Mouse (Mus musculus) heart, postnatal 0 days (tissue): ENCODE data around the gene Dennd5b. TPM values are rescaled to one million over a fixed set of nuclear protein-coding genes. Genes with fewer than 3 reads are reported as not detected.

Experiments
- ATAC-seq: fragments of 200-750 bp; cut with Nextera tagmentation; 2 replicates; pipeline ENCODE4 v1.8.0; 2017; ENCODE audit warnings: low read depth, moderate number of reproducible peaks, moderate library complexity; ENCODE audit not compliant: insufficient read depth
- DNase-seq: peaks from one replicate; pipeline ENCODE4 v3.0.0-alpha.2; 2016; ENCODE audit warnings: low spot score
- H3K27ac ChIP-seq: fragments of 300-500 bp; sonication (generic); 2 replicates; pipeline ENCODE4 v1.5.1; 2014; ENCODE audit warnings: low read depth, mild to moderate bottlenecking
- H3K27me3 ChIP-seq: fragments of 300-500 bp; sonication (generic); 2 replicates; pipeline ENCODE4 v1.6.1; 2014; ENCODE audit warnings: low read length, mixed read lengths; ENCODE audit not compliant: control insufficient read depth, insufficient read depth
- H3K36me3 ChIP-seq: fragments of 300-500 bp; sonication (generic); replicated peaks from 2 replicates; pipeline ENCODE4 v1.6.1; 2014; ENCODE audit warnings: low read length, mixed read lengths; ENCODE audit not compliant: control insufficient read depth, insufficient read depth
- H3K4me1 ChIP-seq: fragments of 300-500 bp; sonication (generic); 2 replicates; pipeline ENCODE4 v1.6.1; 2014; ENCODE audit warnings: antibody characterized with exemption; ENCODE audit not compliant: control insufficient read depth, insufficient read depth
- H3K4me2 ChIP-seq: fragments of 300-500 bp; sonication (generic); 2 replicates; pipeline ENCODE4 v1.6.1; 2014; ENCODE audit warnings: low read depth, mild to moderate bottlenecking, low read length, moderate library complexity
- H3K4me3 ChIP-seq: fragments of 300-500 bp; sonication (generic); 2 replicates; pipeline ENCODE4 v1.5.1; 2014; ENCODE audit warnings: low read depth, low read length
- H3K9ac ChIP-seq: fragments of 300-500 bp; sonication (generic); replicated peaks from 2 replicates; pipeline ENCODE4 v1.6.1; 2014; ENCODE audit warnings: low read depth, low read length, mixed read lengths
- H3K9me3 ChIP-seq: fragments of 300-500 bp; sonication (generic); replicated peaks from 2 replicates; pipeline ENCODE4 v1.6.1; 2016; ENCODE audit warnings: low read length; ENCODE audit not compliant: control insufficient read depth
- CTCF ChIP-seq: IDR thresholded peaks from 2 replicates; pipeline ENCODE4 v1.5.1; 2016; ENCODE audit warnings: antibody characterized with exemption, control low read depth, low read depth
- EP300 ChIP-seq: IDR thresholded peaks from 2 replicates; pipeline ENCODE4 v1.6.1; 2016; ENCODE audit warnings: antibody characterized with exemption, low read depth
- WGBS: fragments of 180-500 bp; shearing (Covaris S2); extraction: QIAGEN DNeasy Blood & Tissue Kit; methylation state at CpG from one replicate; pipeline ENCODE4 v1.1.7; 2014; 5-methylcytosine and 5-hydroxymethylcytosine counted together
- polyA plus RNA-seq: library from polyadenylated mRNA; unstranded; fragments of >200 nt; fragmentation: Nextera tagmentation; extraction: Ambion mirVana; gene quantifications from 2 replicates; pipeline ENCODE4 v1.2.1, GENCODE M21; 2015
- total RNA-seq: library from RNA; depleted of rRNA; stranded (reverse); fragments of >200 nt; gene quantifications from 2 replicates; pipeline ENCODE4 v1.2.3, GENCODE M21; 2014; ENCODE audit warnings: low replicate concordance

Dennd5b gene
- total and polyA plus RNA-seq, 2 experiments from 2014 or later: 5.4 to 25.5 TPM

DNA sequence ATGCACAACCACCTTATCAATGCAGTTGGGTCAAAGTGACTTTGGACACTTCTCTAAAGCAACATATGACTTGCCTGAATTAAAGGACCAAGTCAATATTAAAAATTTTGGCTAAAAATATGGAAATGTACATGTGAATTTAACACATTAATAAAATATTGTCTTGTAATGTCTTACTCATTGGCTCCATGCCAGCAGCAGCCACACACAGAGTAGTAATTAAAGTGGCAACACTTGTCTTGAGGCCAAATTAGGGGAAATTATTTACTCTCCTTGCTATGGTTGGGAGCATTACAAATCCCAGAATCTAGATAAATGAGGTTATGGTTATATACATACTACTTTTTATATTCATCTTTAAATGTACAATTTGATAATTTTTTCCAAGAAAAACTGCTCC, 15.5 kb upstream of the Dennd5b start:
- H3K27ac ChIP-seq: no peak overlapping the region
- ATAC-seq: no peak
- no peak overlapping the region for H3K4me2 ChIP-seq
- H3K27me3 ChIP-seq: no peaks in the 10 kb centered on the region
- H3K36me3 ChIP-seq: no peaks in the 10 kb centered on the region
- no peaks in the 10 kb centered on the region for H3K9me3 ChIP-seq
- no peak overlapping the region for H3K4me3 ChIP-seq
- no peaks in the 10 kb centered on the region for H3K4me1 ChIP-seq
- DNase-seq: no peak
- no peak for TF ChIP-seq EP300
- TF ChIP-seq CTCF: no peak
- no peak overlapping the region for H3K9ac ChIP-seq

DNA sequence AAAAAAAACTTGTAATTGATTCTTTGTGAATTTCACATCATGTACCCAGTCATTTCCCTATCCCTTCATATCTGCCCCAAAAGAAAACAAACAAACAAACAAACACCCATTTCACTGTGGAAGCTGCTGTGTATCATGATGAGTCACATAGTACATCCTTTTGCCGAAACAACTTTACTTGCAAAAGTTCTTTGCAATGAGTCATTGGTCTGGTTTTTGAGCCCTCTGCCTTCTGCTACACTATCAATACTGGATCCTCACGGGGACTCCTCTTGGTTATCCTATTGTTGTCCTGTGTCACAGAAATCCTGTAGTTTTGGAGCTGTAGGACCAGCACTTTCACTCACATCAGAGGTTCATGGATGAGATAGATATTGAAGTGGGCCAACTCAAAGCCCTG, 7.4 kb upstream of the Dennd5b start:
- TF ChIP-seq CTCF (no peak), EP300 (no peak)
- Histone ChIP-seq H3K9me3 (no peaks in the 10 kb centered on the region), H3K4me2 (no peak overlapping the region), H3K36me3 (no peaks in the 10 kb centered on the region), H3K4me1 (no peaks in the 10 kb centered on the region), H3K27me3 (no peaks in the 10 kb centered on the region), H3K27ac (no peak overlapping the region), H3K9ac (no peak overlapping the region), H3K4me3 (no peak overlapping the region)
- no peak for ATAC-seq
- WGBS: 54% methylated on average over 2 of the region's 2 CpGs
- no peak for DNase-seq

DNA sequence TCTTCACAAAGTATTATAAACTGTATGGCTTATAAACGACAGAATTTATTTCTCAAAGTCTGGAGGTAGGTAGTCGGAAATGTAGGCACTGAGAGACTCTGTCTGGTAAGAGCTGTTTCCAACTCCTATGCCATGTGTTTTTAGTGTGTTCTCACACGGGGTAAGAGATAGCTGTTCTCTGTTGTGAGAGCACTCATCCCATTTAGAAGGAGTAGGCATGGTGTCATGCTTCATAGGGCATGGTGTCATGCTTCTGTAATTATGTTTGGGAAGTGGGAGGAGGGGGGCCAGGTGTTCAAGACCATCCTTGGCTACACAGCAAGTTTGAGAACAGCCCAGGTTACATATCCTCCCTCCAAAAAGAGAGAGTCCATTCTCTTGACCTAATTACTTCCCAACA, 6.1 kb upstream of the Dennd5b start:
- Histone ChIP-seq H3K27me3 (no peaks in the 10 kb centered on the region), H3K4me3 (no peak overlapping the region), H3K4me2 (no peak overlapping the region), H3K4me1 (no peaks in the 10 kb centered on the region), H3K9ac (no peak overlapping the region), H3K27ac (no peak overlapping the region), H3K36me3 (no peaks in the 10 kb centered on the region), H3K9me3 (no peaks in the 10 kb centered on the region)
- DNase-seq (no peak), ATAC-seq (no peak)
- TF ChIP-seq CTCF (no peak), EP300 (no peak)
- 67% methylated on average over 3 of the region's 3 CpGs for WGBS

DNA sequence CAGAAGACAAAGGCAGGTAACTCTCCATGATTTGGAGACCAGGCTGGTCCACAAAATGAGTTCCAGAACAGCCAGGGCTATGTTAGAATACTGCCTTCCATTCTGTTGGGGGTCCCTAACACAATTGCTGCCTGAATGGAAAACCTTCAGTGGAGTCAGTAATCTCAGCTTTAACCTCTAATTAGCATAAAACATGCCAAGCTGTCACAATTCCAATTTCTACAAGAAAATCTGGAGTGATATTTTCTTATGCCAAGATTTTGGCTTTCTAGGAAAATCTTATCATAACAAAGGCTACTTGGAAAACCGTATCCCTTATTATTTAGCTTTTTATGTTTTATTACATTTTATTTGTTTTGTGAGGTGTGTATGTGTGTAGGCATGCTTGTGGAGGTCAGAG, 2.0 kb upstream of the Dennd5b start:
- no peak overlapping the region for H3K4me2 ChIP-seq
- H3K9me3 ChIP-seq: no peaks in the 10 kb centered on the region
- DNase-seq: no peak
- no peak overlapping the region for H3K4me3 ChIP-seq
- TF ChIP-seq EP300 (no peak), CTCF (no peak)
- H3K27me3 ChIP-seq: no peaks in the 10 kb centered on the region
- 80% methylated on average over 1 of the region's 1 CpGs for WGBS
- no peak overlapping the region for H3K27ac ChIP-seq
- no peaks in the 10 kb centered on the region for H3K36me3 ChIP-seq
- no peak overlapping the region for H3K9ac ChIP-seq
- no peaks in the 10 kb centered on the region for H3K4me1 ChIP-seq
- ATAC-seq: no peak

DNA sequence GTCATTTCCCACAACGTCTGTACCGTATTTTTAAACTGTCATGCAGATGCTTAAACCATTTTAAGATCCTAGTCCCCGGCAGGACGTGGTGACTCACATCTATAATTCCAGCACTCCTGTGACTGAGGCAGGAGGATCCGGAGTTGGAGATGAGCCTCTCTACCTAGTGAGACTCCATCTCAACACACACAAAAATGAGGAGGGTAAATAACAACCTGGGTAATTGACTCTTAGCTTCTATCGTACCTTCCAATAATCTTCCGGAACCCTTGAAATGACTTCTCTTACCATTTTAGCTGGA, 413 bp upstream of the Dennd5b start:
- ATAC-seq (no peak), DNase-seq (no peak)
- Histone ChIP-seq H3K27ac (peak overlapping the region; percentile 94), H3K9me3 (no peaks in the 10 kb centered on the region), H3K4me3 (peak overlapping the region; percentile 92), H3K4me2 (peak overlapping the region; percentile 83), H3K36me3 (no peaks in the 10 kb centered on the region), H3K27me3 (no peaks in the 10 kb centered on the region), H3K9ac (peak overlapping the region; percentile 91), H3K4me1 (no peaks in the 10 kb centered on the region)
- 9% methylated on average over 7 of the region's 7 CpGs for WGBS
- no peak for TF ChIP-seq CTCF
- no peak for TF ChIP-seq EP300

DNA sequence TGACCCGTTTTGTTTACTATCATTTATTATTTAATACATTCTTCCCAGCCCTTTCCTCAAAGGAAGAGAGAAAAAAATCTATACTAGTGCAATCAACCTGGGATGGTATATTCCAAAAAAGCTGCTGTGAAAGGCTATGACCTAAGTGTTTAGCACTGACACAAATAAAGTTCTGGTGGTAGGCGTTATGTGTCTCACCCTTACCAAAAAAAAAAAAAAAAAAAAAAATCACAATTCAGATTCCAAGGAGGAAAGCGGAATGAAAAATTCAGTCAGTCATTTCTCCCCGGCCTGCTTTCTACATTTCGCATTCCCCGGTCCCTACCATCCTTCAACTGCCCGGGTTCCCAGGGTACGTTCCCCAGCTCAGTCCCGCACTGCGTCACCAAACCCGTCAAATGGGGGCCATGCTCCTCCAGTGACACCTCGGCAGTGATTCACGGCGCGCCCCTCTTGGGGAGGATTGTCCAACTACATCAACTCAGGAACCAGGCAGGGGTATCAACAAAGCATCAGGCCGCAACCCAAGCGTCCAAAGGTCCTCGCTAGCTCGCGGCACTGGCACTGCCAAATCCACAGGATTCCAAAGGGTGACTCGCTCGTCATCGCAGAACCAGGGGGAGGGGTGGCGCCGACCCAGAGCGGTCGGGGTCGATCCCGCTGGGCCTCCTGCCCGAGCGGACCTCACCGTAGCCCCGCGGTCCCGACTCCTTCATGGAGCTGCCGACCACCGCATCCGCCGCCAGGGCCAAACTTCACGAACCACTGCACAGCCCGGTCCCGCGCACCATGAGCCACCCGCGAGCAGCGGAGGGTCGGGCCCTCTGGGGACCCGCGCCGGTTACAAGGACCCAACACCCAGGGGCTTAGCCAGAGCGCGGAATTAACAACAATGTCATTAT, 1.1 kb downstream of the Dennd5b start:
- H3K27ac ChIP-seq: peak overlapping the region; percentile 94
- DNase-seq: peak; percentile 41
- peak; percentile 31 for ATAC-seq
- no peaks in the 10 kb centered on the region for H3K4me1 ChIP-seq
- H3K9me3 ChIP-seq: no peaks in the 10 kb centered on the region
- no peaks in the 10 kb centered on the region for H3K27me3 ChIP-seq
- peak overlapping the region; percentile 91 for H3K9ac ChIP-seq
- H3K4me2 ChIP-seq: peak overlapping the region; percentile 83
- TF ChIP-seq EP300 (no peak), CTCF (no peak)
- 1% methylated on average over 52 of the region's 52 CpGs for WGBS
- H3K36me3 ChIP-seq: no peaks in the 10 kb centered on the region
- H3K4me3 ChIP-seq: peak overlapping the region; percentile 92
